Mouse (Mus musculus): ENCODE data around the gene Frg2f1. TPM values are rescaled to one million over a fixed set of nuclear protein-coding genes. Genes with fewer than 3 reads are reported as not detected.
A peak's percentile ranks its signal among the peaks of the same experiment; 100 is the strongest.
"Not testable (repeated sequence)": the region's sequence is repeated elsewhere in the genome, so short reads cannot be mapped to it uniquely, and the experiment has no call there.

Frg2f1 gene
- polyA plus RNA-seq, 1 experiment from 2014 or later: 8.9 TPM

- Histone ChIP-seq H3K36me3 (ENCODE audit: control insufficient read depth, insufficient read depth, low read length) (no peaks in the 10 kb centered on the region), H3K4me1 (ENCODE audit: control insufficient read depth, insufficient read depth, low read length) (peaks cover 19% of the 10 kb centered on the region), H3K9me3 (replicated peaks; ENCODE audit: control insufficient read depth, low read length, poor library complexity, severe bottlenecking) (no peaks in the 10 kb centered on the region), H3K4me3 (ENCODE audit: low read depth, low read length) (peak overlapping the region; percentile 98), H3K27ac (ENCODE audit: low read length) (peak overlapping the region; percentile 98; the same call in 1 of the 2 replicates), H3K9ac (ENCODE audit: low read depth, low read length) (peak overlapping the region; percentile 87), H3K4me2 (ENCODE audit: low read length) (peak overlapping the region; percentile 74), H3K27me3 (ENCODE audit: control insufficient read depth, insufficient read depth, low read depth, low read length) (no peaks in the 10 kb centered on the region)
- no peak for ATAC-seq
- WGBS: 5% methylated on average over 10 of the region's 10 CpGs
Observed at GRCm38 (mm10) chr4:119540533-119540890, 1.2 kb upstream of the Frg2f1 start.

- no peaks in the 10 kb centered on the region for H3K27me3 ChIP-seq (ENCODE audit: control insufficient read depth, insufficient read depth, low read depth, low read length)
- H3K9ac ChIP-seq (ENCODE audit: low read depth, low read length): peak overlapping the region; percentile 87
- peak; percentile 43 for ATAC-seq
- peaks cover 19% of the 10 kb centered on the region for H3K4me1 ChIP-seq (ENCODE audit: control insufficient read depth, insufficient read depth, low read length)
- peak overlapping the region; percentile 98 for H3K4me3 ChIP-seq (ENCODE audit: low read depth, low read length)
- peak overlapping the region; percentile 74 for H3K4me2 ChIP-seq (ENCODE audit: low read length)
- no peaks in the 10 kb centered on the region for H3K9me3 ChIP-seq (replicated peaks; ENCODE audit: control insufficient read depth, low read length, poor library complexity, severe bottlenecking)
- WGBS: 0% methylated on average over 60 of the region's 76 CpGs
- H3K27ac ChIP-seq (ENCODE audit: low read length): peak overlapping the region; percentile 98
- no peaks in the 10 kb centered on the region for H3K36me3 ChIP-seq (ENCODE audit: control insufficient read depth, insufficient read depth, low read length)
Observed at GRCm38 (mm10) chr4:119539836-119540532, 655 bp upstream of the Frg2f1 start.

GRCm38 (mm10) chr4:119537436-119537835 lies 1.9 kb downstream of the Frg2f1 start:
- Histone ChIP-seq H3K4me2 (ENCODE audit: low read length) (no peak overlapping the region), H3K4me3 (ENCODE audit: low read depth, low read length) (no peak overlapping the region), H3K4me1 (ENCODE audit: control insufficient read depth, insufficient read depth, low read length) (peaks cover 19% of the 10 kb centered on the region), H3K27me3 (ENCODE audit: control insufficient read depth, insufficient read depth, low read depth, low read length) (no peaks in the 10 kb centered on the region), H3K9me3 (replicated peaks; ENCODE audit: control insufficient read depth, low read length, poor library complexity, severe bottlenecking) (no peaks in the 10 kb centered on the region), H3K36me3 (ENCODE audit: control insufficient read depth, insufficient read depth, low read length) (no peaks in the 10 kb centered on the region), H3K27ac (ENCODE audit: low read length) (no peak overlapping the region), H3K9ac (ENCODE audit: low read depth, low read length) (no peak overlapping the region)
- 77% methylated on average over 4 of the region's 4 CpGs for WGBS
- no peak for ATAC-seq

- H3K9me3 ChIP-seq (replicated peaks; ENCODE audit: control insufficient read depth, low read length, poor library complexity, severe bottlenecking); ATAC-seq; H3K36me3 ChIP-seq (ENCODE audit: control insufficient read depth, insufficient read depth, low read length); H3K27ac ChIP-seq (ENCODE audit: low read length); H3K4me2 ChIP-seq (ENCODE audit: low read length); H3K27me3 ChIP-seq (ENCODE audit: control insufficient read depth, insufficient read depth, low read depth, low read length); H3K4me3 ChIP-seq (ENCODE audit: low read depth, low read length); H3K9ac ChIP-seq (ENCODE audit: low read depth, low read length): not testable (repeated sequence)
- 88% methylated on average over 4 of the region's 4 CpGs for WGBS
- H3K4me1 ChIP-seq (ENCODE audit: control insufficient read depth, insufficient read depth, low read length): peaks cover 18% of the 10 kb centered on the region
Observed at GRCm38 (mm10) chr4:119536615-119537014, 2.7 kb downstream of the Frg2f1 start, which contains the start of gene Foxj3. Foxj3 (plus strand) TSS chr4:119537004.

- 66% methylated on average over 4 of the region's 4 CpGs for WGBS
- ATAC-seq: no peak
- no peaks in the 10 kb centered on the region for H3K9me3 ChIP-seq (replicated peaks; ENCODE audit: control insufficient read depth, low read length, poor library complexity, severe bottlenecking)
- peaks cover 5% of the 10 kb centered on the region for H3K4me1 ChIP-seq (ENCODE audit: control insufficient read depth, insufficient read depth, low read length)
- H3K9ac ChIP-seq (ENCODE audit: low read depth, low read length): no peak overlapping the region
- no peak overlapping the region for H3K4me2 ChIP-seq (ENCODE audit: low read length)
- H3K36me3 ChIP-seq (ENCODE audit: control insufficient read depth, insufficient read depth, low read length): no peaks in the 10 kb centered on the region
- no peak overlapping the region for H3K4me3 ChIP-seq (ENCODE audit: low read depth, low read length)
- no peak overlapping the region for H3K27ac ChIP-seq (ENCODE audit: low read length)
- no peaks in the 10 kb centered on the region for H3K27me3 ChIP-seq (ENCODE audit: control insufficient read depth, insufficient read depth, low read depth, low read length)
Observed at GRCm38 (mm10) chr4:119535103-119535502, 4.2 kb downstream of the Frg2f1 start.

GRCm38 (mm10) chr4:119531813-119532212 lies 7.5 kb downstream of the Frg2f1 start:
- H3K9me3 ChIP-seq (replicated peaks; ENCODE audit: control insufficient read depth, low read length, poor library complexity, severe bottlenecking): no peaks in the 10 kb centered on the region
- H3K27me3 ChIP-seq (ENCODE audit: control insufficient read depth, insufficient read depth, low read depth, low read length): no peaks in the 10 kb centered on the region
- H3K9ac ChIP-seq (ENCODE audit: low read depth, low read length): no peak overlapping the region
- ATAC-seq: no peak
- no peaks in the 10 kb centered on the region for H3K4me1 ChIP-seq (ENCODE audit: control insufficient read depth, insufficient read depth, low read length)
- H3K4me2 ChIP-seq (ENCODE audit: low read length): no peak overlapping the region
- no peak overlapping the region for H3K27ac ChIP-seq (ENCODE audit: low read length)
- H3K4me3 ChIP-seq (ENCODE audit: low read depth, low read length): no peak overlapping the region
- no peaks in the 10 kb centered on the region for H3K36me3 ChIP-seq (ENCODE audit: control insufficient read depth, insufficient read depth, low read length)
- WGBS: 68% methylated on average over 2 of the region's 2 CpGs

GRCm38 (mm10) chr4:119526329-119526845 lies 12.9 kb downstream of the Frg2f1 start:
- H3K27me3 ChIP-seq (ENCODE audit: control insufficient read depth, insufficient read depth, low read depth, low read length): no peaks in the 10 kb centered on the region
- H3K4me3 ChIP-seq (ENCODE audit: low read depth, low read length): no peak overlapping the region
- no peak overlapping the region for H3K27ac ChIP-seq (ENCODE audit: low read length)
- no peaks in the 10 kb centered on the region for H3K9me3 ChIP-seq (replicated peaks; ENCODE audit: control insufficient read depth, low read length, poor library complexity, severe bottlenecking)
- H3K4me2 ChIP-seq (ENCODE audit: low read length): no peak overlapping the region
- no peak overlapping the region for H3K9ac ChIP-seq (ENCODE audit: low read depth, low read length)
- no peak for ATAC-seq
- no peaks in the 10 kb centered on the region for H3K36me3 ChIP-seq (ENCODE audit: control insufficient read depth, insufficient read depth, low read length)
- H3K4me1 ChIP-seq (ENCODE audit: control insufficient read depth, insufficient read depth, low read length): peaks cover 7% of the 10 kb centered on the region; the same call in 1 of the 2 replicates

GRCm38 (mm10) chr4:119524466-119524865 lies 14.9 kb downstream of the Frg2f1 start:
- Histone ChIP-seq H3K36me3 (ENCODE audit: control insufficient read depth, insufficient read depth, low read length) (no peaks in the 10 kb centered on the region), H3K4me3 (ENCODE audit: low read depth, low read length) (no peak overlapping the region), H3K4me2 (ENCODE audit: low read length) (peak overlapping the region; percentile 19; the same call in 1 of the 2 replicates), H3K9ac (ENCODE audit: low read depth, low read length) (no peak overlapping the region), H3K27me3 (ENCODE audit: control insufficient read depth, insufficient read depth, low read depth, low read length) (no peaks in the 10 kb centered on the region), H3K9me3 (replicated peaks; ENCODE audit: control insufficient read depth, low read length, poor library complexity, severe bottlenecking) (no peaks in the 10 kb centered on the region), H3K4me1 (ENCODE audit: control insufficient read depth, insufficient read depth, low read length) (peaks cover 7% of the 10 kb centered on the region; the same call in 1 of the 2 replicates), H3K27ac (ENCODE audit: low read length) (peak overlapping the region; percentile 88)
- ATAC-seq: no peak
- WGBS: 86% methylated on average over 2 of the region's 2 CpGs

- WGBS: 74% methylated on average over 1 of the region's 1 CpGs
- H3K4me2 ChIP-seq (ENCODE audit: low read length): peak overlapping the region; percentile 29
Observed at GRCm38 (mm10) chr4:119524010-119524409, 15.3 kb downstream of the Frg2f1 start.

More at GRCm38 (mm10) chr4:119524010-119524409, 15.3 kb downstream of the Frg2f1 start:
- H3K4me3 ChIP-seq (ENCODE audit: low read depth, low read length): no peak overlapping the region
- H3K36me3 ChIP-seq (ENCODE audit: control insufficient read depth, insufficient read depth, low read length): no peaks in the 10 kb centered on the region
- no peak overlapping the region for H3K9ac ChIP-seq (ENCODE audit: low read depth, low read length)
- no peaks in the 10 kb centered on the region for H3K27me3 ChIP-seq (ENCODE audit: control insufficient read depth, insufficient read depth, low read depth, low read length)
- H3K4me1 ChIP-seq (ENCODE audit: control insufficient read depth, insufficient read depth, low read length): peaks cover 7% of the 10 kb centered on the region; the same call in 1 of the 2 replicates
- H3K27ac ChIP-seq (ENCODE audit: low read length): peak overlapping the region; percentile 88
- H3K9me3 ChIP-seq (replicated peaks; ENCODE audit: control insufficient read depth, low read length, poor library complexity, severe bottlenecking): no peaks in the 10 kb centered on the region
- peak; percentile 83 for ATAC-seq

All from midbrain, embryonic 16.5 days (tissue).